Mouse (Mus musculus) ES-CJ7 (cell line): ENCODE results near the gene Gm17571.

Source experiments
- DNase-seq: peaks from one replicate; pipeline ENCODE4 v3.0.0; 2011; ENCODE audit warnings: low read depth, low spot score

Gm17571 gene

GRCm38 (mm10) chr9:13446703-13447285 lies at the start of gene Gm17571:
Gm17571 (minus strand) TSS chr9:13446753.
- no peak for DNase-seq

DNA sequence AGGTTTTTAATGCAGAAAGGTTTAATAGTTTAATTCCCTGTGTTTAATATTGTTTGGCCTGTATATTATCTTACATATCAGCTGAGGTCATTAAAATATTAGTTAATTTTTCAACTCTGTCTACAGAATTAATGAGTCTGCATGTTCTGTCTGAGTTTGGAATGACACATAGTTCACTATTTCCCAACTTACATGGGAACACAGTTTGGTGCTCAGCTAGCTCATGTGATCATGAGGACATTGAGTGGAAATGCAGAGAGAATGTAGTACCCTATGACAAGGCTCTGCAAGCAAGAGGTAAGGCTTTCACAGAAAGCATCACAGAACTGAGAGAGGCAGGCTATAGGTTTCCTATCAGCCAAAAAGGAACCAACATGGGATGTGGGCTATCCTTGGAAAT lies 49.0 kb upstream of the Gm17571 start:
- DNase-seq: no peak

- DNase-seq: no peak
Observed at GRCm38 (mm10) chr9:13493746-13494145, 47.2 kb upstream of the Gm17571 start.

- no peak for DNase-seq
Observed at GRCm38 (mm10) chr9:13492807-13493206, 46.3 kb upstream of the Gm17571 start.

DNA sequence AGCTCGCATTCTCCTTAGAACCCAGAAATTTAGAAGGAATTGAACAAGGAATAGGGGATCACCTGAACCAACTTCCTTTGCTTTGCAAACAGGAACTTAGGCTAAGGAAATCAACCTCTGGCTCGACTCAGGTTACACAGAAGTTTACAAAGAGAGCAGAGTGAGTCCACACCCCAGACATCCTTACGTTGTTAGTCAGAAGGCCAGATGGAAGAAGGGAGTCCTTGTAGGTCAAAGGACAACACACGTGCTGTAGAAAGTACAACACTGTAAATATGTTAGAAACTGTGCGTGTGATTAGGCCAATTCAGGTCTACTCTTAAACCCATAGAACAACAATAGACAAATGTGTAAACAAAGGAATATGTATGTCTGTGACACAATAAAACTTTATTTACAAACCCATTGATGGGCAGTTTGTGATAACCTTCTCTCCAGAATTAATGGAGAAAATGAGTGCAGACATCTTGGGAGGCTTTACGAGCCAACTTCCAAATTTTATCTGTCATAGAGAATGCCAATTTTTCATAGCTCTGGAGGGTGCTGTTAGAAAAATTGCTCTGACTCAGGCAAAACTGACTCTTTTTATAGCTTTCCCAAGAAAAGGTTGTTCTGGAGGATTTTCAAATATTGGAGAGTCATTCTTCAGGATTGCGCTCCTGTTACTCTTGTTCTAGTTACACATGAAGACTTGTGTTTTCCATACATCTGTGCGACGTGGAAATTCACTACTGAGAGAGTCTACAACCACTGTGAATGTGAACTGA lies 45.5 kb upstream of the Gm17571 start:
- no peak for DNase-seq

DNA sequence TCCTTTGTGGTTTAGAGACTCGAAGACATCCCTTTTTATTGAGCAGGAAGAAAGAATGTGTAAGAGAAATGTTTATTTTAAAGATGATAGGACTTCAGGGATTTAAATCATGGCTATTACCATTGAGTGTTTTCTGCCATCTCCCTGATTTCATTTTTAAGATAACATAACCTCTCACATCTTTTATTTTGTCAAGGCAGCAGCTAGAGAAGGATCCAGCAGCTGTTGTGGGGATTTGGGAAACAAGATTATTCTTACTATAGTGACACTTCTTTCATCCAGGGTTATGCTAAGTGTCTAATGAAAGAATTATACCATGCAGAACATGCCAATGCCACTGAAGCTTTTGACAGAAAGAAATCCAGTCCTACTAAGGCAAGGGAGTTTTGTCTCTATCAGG lies 44.6 kb upstream of the Gm17571 start:
- no peak for DNase-seq

DNA sequence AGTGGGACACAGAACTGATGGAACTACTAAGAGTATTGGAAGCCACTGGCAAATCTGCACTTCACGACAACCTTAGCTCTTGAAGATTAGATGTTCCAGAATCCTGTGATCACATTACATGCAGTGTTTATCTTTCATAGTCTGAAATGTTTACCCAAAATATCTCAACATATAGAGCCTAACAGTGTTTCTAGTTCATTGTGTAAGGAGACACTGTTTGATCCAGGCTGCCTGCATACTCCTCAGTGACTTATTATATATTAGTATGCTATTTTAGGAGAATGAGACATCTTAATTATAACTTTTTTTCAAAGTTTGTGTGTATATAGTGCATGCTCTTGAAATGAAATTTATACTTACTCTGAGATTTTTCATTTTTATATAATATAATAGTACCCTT lies 39.4 kb upstream of the Gm17571 start:
- no peak for DNase-seq

GRCm38 (mm10) chr9:13484267-13485240 lies 38.0 kb upstream of the Gm17571 start:
- no peak for DNase-seq

GRCm38 (mm10) chr9:13483199-13484068 lies 36.9 kb upstream of the Gm17571 start:
- DNase-seq: no peak

GRCm38 (mm10) chr9:13479275-13479674 lies 32.7 kb upstream of the Gm17571 start:
- no peak for DNase-seq

DNA sequence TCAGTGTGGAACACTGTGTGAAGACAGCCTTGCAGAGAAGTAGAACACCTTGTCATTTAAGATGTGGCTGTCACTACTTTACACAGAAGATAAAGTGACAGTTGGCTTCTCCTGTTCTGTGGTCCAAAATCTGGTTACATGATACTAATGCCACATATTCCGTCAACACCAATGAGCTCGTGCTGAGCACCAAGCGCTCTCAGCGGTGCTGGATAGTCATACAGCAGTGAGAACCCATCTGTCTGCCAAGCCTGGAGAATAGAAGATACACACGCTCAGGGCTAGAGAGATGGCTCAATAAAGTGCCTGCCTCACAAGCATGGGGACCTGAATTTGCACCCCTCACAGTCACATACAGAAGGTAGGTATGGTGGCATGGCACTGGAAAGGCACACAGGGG lies 28.4 kb upstream of the Gm17571 start:
- DNase-seq: no peak

DNA sequence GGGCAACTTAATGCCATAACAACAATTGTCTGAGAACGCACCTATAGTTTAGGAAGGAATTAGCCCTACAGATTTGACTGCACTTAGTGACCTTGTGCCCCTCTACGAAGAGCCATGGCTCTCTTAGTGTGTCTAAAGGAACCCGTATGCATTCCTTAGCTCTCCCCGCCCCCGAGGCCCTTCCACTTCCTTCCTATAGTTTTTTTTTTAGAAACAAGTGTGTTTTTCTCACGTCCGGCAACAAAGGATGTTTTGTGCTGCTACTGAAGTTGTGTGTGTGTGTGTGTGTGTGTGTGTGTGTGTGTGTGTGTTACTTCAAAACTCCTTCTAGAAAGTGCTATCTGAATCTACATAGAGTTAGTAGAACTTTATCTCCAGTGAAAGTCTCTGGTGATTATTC lies 23.5 kb upstream of the Gm17571 start:
- DNase-seq: no peak

DNA sequence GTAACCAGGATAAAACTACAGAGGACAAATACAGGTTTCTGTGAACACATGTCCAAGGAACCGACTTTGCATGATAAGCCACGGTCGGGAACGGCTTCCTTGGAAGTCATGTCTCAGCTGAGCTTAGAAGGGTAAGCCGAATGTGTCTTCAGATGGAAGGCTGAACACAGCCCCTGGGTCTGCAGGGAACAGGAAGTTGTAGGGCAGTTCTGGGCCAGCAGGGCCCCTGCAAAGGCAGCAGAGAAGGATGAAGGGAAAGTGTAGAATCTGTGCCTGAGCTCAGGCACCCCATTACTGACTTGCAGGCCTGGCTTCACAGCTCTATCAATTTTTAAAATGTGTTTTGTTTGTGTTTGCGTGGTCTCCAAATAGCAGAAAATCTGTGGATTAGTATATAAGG lies 22.2 kb upstream of the Gm17571 start:
- DNase-seq: no peak

- DNase-seq: no peak
Observed at GRCm38 (mm10) chr9:13467745-13468144, 21.2 kb upstream of the Gm17571 start.

GRCm38 (mm10) chr9:13466816-13467215 lies 20.3 kb upstream of the Gm17571 start:
- DNase-seq: no peak

- DNase-seq: no peak
Observed at GRCm38 (mm10) chr9:13466351-13466750, 19.8 kb upstream of the Gm17571 start.

DNA sequence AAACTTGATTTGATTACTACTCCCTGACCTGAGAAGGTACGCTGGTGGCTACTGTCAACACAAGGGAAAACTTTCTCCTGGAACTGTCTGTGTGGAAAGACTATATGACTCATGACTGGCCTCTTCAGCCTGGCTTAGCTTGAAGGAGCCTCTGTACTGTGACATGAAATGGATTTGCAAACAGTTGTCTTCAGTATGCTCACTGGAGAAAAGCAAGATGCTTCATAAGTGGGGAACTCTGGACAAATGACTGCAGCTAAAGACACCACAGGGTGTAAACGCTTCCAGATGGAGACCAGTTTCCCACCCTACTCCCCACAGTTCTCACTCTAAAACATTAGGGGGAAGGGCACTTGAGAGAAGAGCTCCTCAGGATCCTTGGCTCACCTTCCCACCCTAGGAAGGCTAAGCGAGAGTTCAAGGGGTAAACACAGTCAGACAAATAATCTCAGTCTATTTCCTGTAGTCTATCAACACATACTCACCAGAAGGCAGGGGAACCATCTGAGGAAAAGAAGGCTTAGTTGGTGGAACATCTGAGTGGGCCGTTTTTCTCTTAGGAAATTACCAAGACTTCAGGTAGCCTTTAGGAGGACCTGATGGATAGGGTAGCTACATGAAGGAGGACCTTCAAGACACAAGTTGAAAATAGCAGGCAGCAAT lies 18.9 kb upstream of the Gm17571 start:
- DNase-seq: no peak

DNA sequence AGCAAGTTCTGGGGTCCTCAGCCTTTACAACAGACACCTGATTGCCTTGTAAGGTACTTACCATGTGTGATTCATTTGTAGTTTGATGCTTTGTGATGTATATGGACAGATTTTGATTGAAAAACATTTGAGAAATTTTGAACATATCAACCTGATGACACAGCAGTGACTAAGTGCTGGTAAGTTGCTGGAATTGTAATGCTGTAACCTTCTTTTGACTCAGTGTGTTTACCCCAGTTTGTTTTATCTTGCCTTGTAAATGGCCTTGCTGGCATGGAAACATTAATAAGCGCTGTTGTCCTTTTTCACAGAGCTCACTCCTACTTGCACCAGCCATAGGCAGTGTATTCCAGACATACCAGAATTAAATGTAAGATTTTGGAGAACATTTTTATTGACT lies 14.4 kb upstream of the Gm17571 start:
- DNase-seq: no peak

DNA sequence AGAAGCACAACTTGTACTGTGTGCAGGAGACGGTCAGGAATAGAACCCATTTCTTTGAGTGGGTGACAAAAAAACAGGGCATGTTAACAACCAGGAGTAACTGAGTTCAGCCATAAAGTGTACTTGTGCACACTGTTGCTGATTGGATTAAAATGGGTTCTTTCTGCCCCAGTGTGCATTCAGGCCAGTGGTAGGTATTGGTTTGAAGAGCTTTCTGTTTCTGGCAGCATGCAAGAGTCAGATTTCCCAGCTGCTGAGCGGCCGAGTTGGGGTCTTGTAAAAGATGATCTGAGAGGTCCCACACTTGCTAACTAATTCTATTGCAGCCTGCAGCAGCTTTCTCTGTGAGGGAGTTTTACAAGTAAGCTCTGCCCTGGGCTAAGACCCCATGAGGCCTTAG lies 13.5 kb upstream of the Gm17571 start:
- DNase-seq: no peak

DNA sequence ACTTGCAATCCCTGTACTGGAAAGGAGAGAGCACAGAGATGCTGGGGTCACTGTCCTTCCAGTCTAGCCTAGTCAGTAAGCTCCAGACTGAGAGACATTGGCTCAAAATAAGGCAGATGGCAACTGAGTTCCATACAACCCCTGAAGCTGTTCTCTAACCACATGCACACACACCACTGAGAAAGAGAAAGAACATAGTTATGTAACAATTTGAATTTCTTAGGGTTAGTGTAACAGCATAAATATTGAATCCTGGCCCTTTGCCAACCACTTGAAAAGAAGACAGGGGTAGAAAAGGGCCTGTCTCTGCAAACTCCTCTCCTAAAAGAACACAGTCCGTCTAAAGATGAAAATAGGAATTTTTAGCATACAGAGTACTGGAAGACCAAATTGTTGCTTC lies 12.8 kb upstream of the Gm17571 start:
- DNase-seq: no peak

DNA sequence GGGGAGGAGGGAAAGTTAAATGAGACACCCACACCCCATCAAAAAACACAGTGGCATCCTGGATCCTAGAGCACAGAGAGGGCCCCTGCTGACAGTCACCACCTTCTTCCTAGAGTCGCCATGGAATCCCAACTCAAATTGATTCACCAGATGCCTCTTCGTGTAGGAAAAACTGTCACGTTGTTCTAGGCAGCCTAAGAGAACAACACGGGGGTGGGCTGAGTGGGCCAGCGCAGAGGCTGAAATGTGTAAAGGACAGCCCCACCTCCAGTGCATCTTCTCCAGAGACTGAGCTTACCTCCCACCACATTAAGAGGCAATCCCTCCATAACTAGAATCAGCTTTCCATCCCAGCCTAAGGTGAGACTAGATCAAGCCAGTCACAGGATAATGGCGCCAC lies 11.2 kb upstream of the Gm17571 start:
- DNase-seq: no peak
